In genomic region chr10:78087101-78087511, GRCm38 (mm10) we compare ENCODE assay signal across 14 mouse cellular contexts. TPM values are rescaled to one million over a fixed set of nuclear protein-coding genes. Genes with fewer than 3 reads are reported as not detected.
DNase-seq lines count a peak whose midpoint lies in the region; ATAC-seq and TF ChIP-seq lines count a peak whose summit lies in the region.
"Had no signal": no experiment of that assay in that cellular context is flagged by ENCODE, and none has a peak within 500 bp of the region (broad histone marks: within the 10 kb centered on the region; RNA-seq: fewer than 3 reads in every experiment).

No protein-coding gene starts in this region.

- no peak overlapping the region for H3K9ac ChIP-seq in forebrain, embryonic 11.5 days (ENCODE audit: low read length)
- H3K9ac ChIP-seq: limb, embryonic 13.5 days had no signal

- TF ChIP-seq CTCF in spleen, adult 2 months (IDR thresholded peaks at IDR 0.05; ENCODE audit: extremely low read depth, insufficient read depth, insufficient read length, insufficient replicate concordance), result no peak

- DNase-seq in heart, adult 18-20 months, result peak; percentile 41 to 55
- DNase-seq in heart, adult 8-10 months (ENCODE audit: low spot score), result no peak
- DNase-seq in CD4-positive helper T cell, adult 2 months (ENCODE audit: low read depth, low spot score), result peak; percentile 76
- peak; percentile 81 for DNase-seq in induced T-regulatory cell, adult 2 months (ENCODE audit: low read depth)
- peak; percentile 71 to 82 for DNase-seq in spleen, adult 2 months (ENCODE audit: low read depth in 1 of 2, low spot score in 2 of 2)
- no peak for DNase-seq in forebrain, embryonic 11.5 days (ENCODE audit: low spot score)
- no peak for DNase-seq in gastrocnemius, postnatal 4 days (ENCODE audit: low spot score in 2 of 2)
- no peak for DNase-seq in gastrocnemius, adult 8-10 months (ENCODE audit: low spot score in 2 of 2)
- DNase-seq: cerebellum, adult 9-10 months; gastrocnemius, postnatal 10 days; heart, postnatal 4 days had no signal

- no peak for ATAC-seq in forebrain, embryonic 11.5 days (replicated peaks; ENCODE audit: low FRiP score)

- no peaks in the 10 kb centered on the region for H3K27me3 ChIP-seq in spleen, adult 2 months (ENCODE audit: control insufficient read depth, insufficient read depth, low read length)
- no peaks in the 10 kb centered on the region for H3K27me3 ChIP-seq in forebrain, embryonic 11.5 days (ENCODE audit: control insufficient read depth, insufficient read depth, low read length)

- H3K9me3 ChIP-seq in forebrain, embryonic 11.5 days (ENCODE audit: control insufficient read depth, low read length), result no peaks in the 10 kb centered on the region
- H3K9me3 ChIP-seq: limb, embryonic 13.5 days had no signal

- H3K27ac ChIP-seq in spleen, adult 2 months (ENCODE audit: insufficient read depth, low read length), result peak overlapping the region; percentile 96
- no peak overlapping the region for H3K27ac ChIP-seq in forebrain, embryonic 11.5 days (ENCODE audit: low read depth, low read length)
- H3K27ac ChIP-seq: kidney, postnatal 0 days; limb, embryonic 13.5 days had no signal

- WGBS in spleen, adult 2 months, result 5% methylated on average over 6 of the region's 6 CpGs
- whole genome bisulfite sequencing in forebrain, embryonic 11.5 days, result 88% methylated on average over 6 of the region's 6 CpGs

- peak; percentile 9; the same call in 1 of the 2 replicates for TF ChIP-seq POLR2A in spleen, adult 2 months (IDR thresholded peaks at IDR 0.05; ENCODE audit: low read depth, low read length)

- H3K4me1 ChIP-seq in spleen, adult 2 months (ENCODE audit: control insufficient read depth, insufficient read depth, insufficient read length), result peaks cover 42% of the 10 kb centered on the region
- H3K4me1 ChIP-seq in forebrain, embryonic 11.5 days (replicated peaks; ENCODE audit: control insufficient read depth, insufficient read depth, low read length), result no peaks in the 10 kb centered on the region
- H3K4me1 ChIP-seq: limb, embryonic 13.5 days had no signal

- H3K36me3 ChIP-seq in spleen, adult 2 months (ENCODE audit: control insufficient read depth, insufficient read depth, low read length), result no peaks in the 10 kb centered on the region
- no peaks in the 10 kb centered on the region for H3K36me3 ChIP-seq in forebrain, embryonic 11.5 days (ENCODE audit: control insufficient read depth, insufficient read depth, low read length)
- H3K36me3 ChIP-seq: limb, embryonic 13.5 days had no signal

- H3K4me2 ChIP-seq in forebrain, embryonic 11.5 days (ENCODE audit: low read depth, low read length, severe bottlenecking), result no peak overlapping the region
- H3K4me2 ChIP-seq: limb, embryonic 13.5 days had no signal

- peak overlapping the region; percentile 35; the same call in 1 of the 2 replicates for H3K4me3 ChIP-seq in spleen, adult 2 months (ENCODE audit: extremely low read depth, insufficient read depth, insufficient read length)
- no peak overlapping the region for H3K4me3 ChIP-seq in forebrain, embryonic 11.5 days (ENCODE audit: low read depth, low read length)
- H3K4me3 ChIP-seq: limb, embryonic 13.5 days had no signal

RNA-seq across cellular contexts. Expression of gene Icosl, which starts 18.0 kb away (rescaled TPM):
- 1 to 10 TPM; 5.7 to 8.4 TPM for total RNA-seq in heart, adult 18-20 months (2021)
- total RNA-seq in heart, adult 8-10 months (2022), result 1 to 10 TPM; 6.1 to 7.9 (median 7.0) TPM
- 78.1 and 82.7 TPM in 2 replicates for polyA plus RNA-seq in spleen, adult 2 months (2012; rRNA removed)
- 2.0 and 2.5 TPM in 2 replicates for polyA plus RNA-seq in forebrain, embryonic 11.5 days (2014; fragmentation: Nextera tagmentation; extraction: Ambion mirVana)
- total RNA-seq in gastrocnemius, postnatal 4 days (2021), result 1 to 10 TPM; 3.4 to 4.4 TPM
- 1 to 10 TPM; 1.0 to 1.6 (median 1.3) TPM for total RNA-seq in gastrocnemius, adult 8-10 months (2022)

RNA-seq across cellular contexts. Expression of gene Aire, which starts 43.7 kb away (rescaled TPM):
- total RNA-seq in heart, adult 18-20 months (2021), result not detected
- not detected for total RNA-seq in heart, adult 8-10 months (2022)
- polyA plus RNA-seq in spleen, adult 2 months (2012; rRNA removed), result 4.0 and 4.6 TPM in 2 replicates
- polyA plus RNA-seq in forebrain, embryonic 11.5 days (2014; fragmentation: Nextera tagmentation; extraction: Ambion mirVana), result 0.21 TPM in 1 of 2 replicates, not detected in the other
- total RNA-seq in gastrocnemius, postnatal 4 days (2021), result not detected
- total RNA-seq in gastrocnemius, adult 8-10 months (2022), result not detected
- total RNA-seq: gastrocnemius, postnatal 10 days; heart, postnatal 4 days had no signal

RNA-seq across cellular contexts. Expression of gene Dnmt3l, which starts 45.4 kb away (rescaled TPM):
- total RNA-seq in heart, adult 18-20 months (2021), result not detected
- under 1 TPM in 2 of 4 experiments, not detected in 2; 0.38 to 0.65 TPM for total RNA-seq in heart, adult 8-10 months (2022)
- 0.08 TPM in 1 of 2 replicates, not detected in the other for polyA plus RNA-seq in spleen, adult 2 months (2012; rRNA removed)
- not detected in 2 replicates for polyA plus RNA-seq in forebrain, embryonic 11.5 days (2014; fragmentation: Nextera tagmentation; extraction: Ambion mirVana)
- total RNA-seq in gastrocnemius, postnatal 4 days (2021), result not detected
- total RNA-seq in gastrocnemius, adult 8-10 months (2022), result not detected
- total RNA-seq: gastrocnemius, postnatal 10 days; heart, postnatal 4 days; midbrain, postnatal 0 days had no signal
- polyA plus RNA-seq: midbrain, postnatal 0 days had no signal

Comparison
In these comparisons a context has a peak if more than half of its experiments do, and no peak if none do; other contexts are left out.
1. DNase-seq: peak in heart, adult 18-20 months (2 of 2), CD4-positive helper T cell, adult 2 months (single experiment), induced T-regulatory cell, adult 2 months (single experiment) and spleen, adult 2 months (2 of 2); none in heart, adult 8-10 months (single experiment), forebrain, embryonic 11.5 days (single experiment), gastrocnemius, postnatal 4 days (0 of 2) and gastrocnemius, adult 8-10 months (0 of 2).